Mouse (Mus musculus) natural killer cell, adult 2 months (primary cell): ENCODE measurements around the gene Hipk2.

Source experiments
- DNase-seq, 2 experiments: peaks; one replicate each; pipeline ENCODE4 v3.0.0; 2022; ENCODE audit warnings: low spot score in 2 of 2

The Hipk2 gene

DNA sequence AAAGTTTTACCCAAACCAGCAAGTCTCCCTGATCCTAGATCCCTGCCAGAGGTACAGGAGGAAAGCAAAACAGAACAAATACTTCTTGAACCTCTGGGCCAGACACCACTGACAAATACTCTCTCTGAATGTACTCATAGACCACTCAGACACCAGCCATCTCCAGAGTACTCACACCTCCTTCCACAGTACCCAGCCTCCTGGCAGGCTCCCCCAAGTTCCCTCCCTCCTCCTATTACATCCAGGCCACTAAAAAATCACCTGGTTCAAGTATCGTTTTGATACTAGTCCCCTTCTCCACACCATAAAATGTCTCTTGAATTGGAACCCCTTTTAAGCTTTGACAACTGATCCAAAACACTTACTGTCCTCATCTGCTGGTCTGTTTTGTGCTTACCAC, 8.7 kb downstream of the Hipk2 start:
- no peak for DNase-seq

DNA sequence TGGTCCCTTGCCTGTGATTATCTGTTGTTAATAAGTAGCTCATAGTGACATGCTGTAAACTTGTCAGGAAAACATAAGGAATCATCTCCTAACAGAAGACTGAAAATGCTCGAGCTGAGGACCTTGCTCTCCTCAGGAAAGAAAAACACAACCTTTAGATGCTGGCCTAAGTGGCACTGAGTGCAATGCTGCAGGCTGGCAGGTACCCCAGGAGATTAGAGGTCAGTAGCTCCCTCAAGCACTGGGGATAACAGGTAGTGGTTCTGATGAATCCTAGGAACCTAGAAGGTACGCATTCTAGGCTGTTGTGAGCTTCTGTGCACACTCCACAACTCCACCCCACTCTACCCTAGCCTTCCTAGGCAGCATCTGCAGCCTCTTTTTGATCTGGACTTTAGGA, 9.2 kb downstream of the Hipk2 start:
- DNase-seq = no peak

DNA sequence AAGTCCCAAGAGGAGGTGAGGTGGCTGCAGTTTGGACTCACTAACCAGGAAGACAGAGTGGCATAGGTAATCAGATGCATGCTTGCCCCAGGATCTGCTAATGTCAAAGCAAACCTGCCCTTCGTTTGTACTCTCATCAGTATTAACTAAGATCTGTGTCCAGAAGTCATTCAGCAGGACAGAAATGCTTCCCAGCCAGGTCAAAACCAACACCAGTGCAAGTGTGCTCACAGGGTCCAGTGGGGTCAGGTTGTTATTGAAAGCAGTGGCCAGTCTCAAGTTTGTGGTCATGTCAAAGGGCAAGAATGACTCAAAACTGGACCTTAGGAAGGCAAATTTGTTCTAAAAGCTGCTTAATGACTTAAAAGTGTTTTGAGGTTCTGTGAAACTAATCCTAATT, 9.6 kb downstream of the Hipk2 start:
- DNase-seq = no peak

DNA sequence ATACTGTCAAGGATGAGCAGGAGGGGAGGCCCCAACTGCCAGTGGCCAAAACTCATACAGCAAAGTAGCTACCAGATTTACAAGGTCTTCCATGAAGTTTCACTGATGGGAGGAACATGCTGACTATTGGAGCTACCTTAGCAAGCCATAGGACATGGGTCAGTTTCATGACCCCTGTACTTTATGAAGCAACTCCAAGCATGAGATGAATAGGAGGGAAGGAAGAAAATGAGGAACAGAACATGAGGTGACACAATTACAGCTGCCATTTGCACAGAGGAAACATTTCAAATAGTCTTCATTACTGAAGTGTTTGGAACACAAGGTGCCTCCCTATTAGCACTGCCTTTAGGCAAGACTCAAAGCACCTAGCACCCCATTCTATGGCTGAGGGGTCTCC, 10.2 kb downstream of the Hipk2 start:
- DNase-seq = no peak

DNA sequence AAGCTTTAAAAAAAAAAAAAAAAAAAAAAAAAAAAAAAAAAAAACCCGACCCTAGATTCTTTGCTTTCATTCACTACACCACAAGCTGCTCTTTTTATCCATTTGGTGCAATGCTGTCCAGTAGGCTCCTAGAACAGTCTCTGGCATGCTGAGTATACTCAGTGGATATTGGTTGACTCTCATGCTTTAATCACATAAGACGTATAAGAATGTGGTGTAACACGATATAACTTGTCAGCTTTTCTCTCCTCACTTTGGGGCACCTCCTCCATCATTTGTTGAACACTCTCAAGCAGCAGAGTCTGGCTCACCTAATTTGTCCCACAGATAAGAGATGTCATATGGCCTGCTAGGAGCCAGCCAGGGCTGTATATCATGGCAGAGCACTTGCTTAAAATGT, 12.4 kb downstream of the Hipk2 start:
- DNase-seq = no peak

DNA sequence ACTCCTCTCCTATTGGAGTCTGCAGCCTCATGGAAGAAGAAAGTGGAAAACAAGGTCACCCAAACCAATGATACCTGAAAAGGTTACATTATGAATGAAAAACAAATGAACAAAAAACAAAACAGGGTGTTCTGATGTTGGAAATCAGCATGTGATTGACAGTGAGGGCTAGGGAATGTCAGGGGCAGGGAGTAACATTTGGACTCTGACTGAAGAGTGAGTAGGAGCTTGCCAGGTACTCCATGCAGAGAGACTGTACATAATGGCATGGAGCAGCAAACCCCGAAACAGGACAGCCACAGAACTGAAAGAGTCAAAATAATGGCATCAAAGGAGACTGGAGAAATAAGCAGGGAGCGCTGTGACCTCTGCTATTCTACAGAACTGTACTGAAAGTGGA, 15.7 kb downstream of the Hipk2 start:
- no peak for DNase-seq

DNA sequence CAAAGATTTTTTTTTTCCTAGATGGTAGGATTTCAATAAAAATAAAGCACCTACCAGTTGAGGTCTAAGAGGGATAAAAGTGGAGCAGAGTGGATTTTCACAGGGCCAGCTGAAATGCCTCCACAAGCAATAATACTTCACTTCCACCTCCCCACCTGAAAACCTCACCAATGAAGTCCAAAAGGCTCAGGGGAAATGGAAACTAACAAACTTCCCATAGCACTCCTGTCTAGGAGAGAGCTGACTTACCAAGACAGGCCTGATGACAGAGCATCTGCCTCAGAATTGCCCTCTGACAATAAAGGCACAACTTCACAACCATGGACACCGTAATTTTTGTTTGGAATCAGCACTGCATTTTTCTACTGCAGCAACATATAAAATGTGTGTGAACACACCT, 16.1 kb downstream of the Hipk2 start:
- no peak for DNase-seq

DNA sequence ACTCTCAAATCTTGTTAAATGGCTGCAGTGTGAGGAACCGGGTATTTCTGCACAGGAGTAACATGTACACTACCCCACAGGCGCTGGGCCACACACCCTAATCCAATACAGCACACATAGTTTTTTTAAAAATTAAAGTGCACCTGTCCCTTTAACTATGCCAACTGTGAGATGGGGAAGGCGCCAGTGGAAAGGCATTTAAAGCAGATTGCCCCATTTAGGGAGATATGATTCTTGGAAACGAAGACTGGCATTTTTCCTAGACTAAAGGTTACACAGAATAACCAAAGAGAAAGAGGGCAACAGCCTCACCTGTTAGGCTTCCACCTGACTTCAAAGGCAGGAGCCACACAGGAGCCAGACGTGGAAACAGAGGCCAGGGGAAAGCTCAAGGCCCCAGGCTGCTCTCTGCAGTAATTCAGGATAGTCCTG, 22.4 kb downstream of the Hipk2 start:
- DNase-seq = no peak

DNA sequence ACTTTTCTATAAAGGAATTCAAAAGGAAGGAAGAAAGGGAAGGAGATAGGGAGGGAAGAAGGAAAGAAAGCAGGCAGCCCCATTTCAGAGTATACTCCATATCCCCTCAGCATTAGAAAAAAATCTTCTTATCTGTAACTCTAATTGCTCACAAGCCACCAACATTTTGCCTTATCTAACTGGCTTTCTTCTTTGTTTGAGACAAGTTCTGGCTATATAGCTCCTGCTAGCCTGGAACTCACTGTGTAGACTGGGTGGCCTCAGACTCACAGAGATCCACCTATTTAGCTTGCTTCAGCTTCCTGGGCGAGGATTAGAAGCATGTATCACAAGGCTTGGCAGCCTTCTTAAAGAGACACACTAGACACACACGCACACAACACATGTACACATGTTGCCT, 24.2 kb downstream of the Hipk2 start:
- no peak for DNase-seq

DNA sequence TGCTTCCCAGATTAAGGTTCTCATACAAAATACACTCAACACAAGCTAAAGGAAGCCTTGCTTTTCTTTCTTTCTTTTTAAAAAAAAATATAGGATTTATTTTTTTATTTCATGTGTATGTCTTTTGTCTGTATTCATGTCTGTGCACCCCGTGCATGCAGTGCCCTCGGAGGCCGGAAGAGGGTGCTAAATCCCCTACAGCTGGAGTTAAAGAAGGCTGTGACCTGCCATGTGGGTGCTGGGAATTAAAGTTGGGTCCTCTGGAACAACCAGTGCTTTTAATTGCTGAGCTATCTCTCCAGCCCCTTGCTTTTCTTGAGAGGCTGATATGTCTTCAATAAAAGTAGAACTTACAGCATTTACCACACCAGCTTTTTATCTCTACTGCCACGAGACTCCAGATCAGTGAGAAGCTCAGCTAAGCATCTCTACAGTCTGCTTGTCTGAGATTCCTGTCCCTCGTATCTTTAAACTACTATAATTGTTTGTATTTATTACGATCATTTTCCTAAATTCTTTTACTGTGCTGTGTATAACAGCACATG, 25.2 kb downstream of the Hipk2 start:
- DNase-seq = no peak

DNA sequence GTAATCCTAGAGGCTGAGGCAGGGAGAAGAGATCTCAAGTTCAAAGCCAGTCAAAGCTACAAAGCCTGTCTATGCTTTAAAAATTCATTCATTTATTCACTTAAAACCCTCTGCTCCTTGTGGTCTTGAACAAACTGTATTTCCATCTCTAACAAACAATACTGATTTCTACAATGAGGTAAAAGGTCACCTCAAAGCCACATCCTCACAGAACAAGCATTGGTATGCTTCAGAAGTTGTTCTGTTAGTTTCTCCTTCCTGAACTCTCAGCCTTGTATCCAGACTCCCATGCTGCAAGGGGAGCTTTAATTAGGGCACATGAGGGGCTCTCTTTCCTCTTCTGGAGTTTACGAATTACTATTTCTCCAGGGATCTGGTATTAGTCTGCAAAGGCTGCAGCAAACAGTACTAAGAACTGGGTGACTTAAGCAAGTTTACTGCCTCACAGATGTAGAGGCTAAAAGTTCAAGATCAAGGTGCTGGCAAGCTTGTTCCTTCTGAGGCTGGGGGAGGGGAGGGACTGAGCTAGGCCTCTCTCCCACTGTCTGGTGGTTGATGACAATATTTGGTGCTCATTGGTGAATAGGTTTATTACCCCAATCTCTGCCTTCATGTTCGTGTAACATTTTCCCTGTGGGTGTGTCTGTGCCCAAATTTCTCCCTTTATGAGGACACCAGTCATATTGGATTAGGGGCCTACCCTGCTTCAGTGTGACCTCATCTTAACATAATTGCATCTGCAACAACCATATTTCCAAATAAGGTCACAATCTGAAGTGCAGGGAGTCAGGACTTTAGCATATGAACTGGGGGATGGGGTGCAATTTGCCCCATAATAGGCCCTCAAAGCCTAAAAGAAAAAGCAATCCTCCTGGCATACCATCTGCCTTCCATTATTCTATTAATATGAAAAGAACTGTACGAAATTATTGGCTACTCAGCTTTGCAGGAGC, 27.7 kb downstream of the Hipk2 start:
- no peak for DNase-seq

DNA sequence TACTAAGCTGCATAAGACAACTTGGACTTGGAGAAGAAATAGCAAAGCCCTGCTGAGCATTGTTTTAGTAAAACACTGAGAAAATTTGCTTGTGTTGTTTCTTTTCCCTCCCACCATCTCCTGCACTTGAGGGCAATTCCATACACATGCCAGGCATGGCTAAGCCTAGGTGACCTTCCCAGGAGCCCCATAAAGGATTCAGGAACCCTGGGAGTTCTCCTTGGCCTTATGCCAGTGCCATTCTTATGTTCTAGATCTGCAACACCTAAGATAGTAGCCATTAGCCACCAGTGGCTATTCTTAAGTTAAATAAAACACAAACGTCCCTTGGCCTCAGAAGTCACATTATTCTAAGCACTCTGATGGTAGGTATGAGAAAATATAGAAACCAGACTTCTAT, 28.5 kb downstream of the Hipk2 start:
- no peak for DNase-seq

DNA sequence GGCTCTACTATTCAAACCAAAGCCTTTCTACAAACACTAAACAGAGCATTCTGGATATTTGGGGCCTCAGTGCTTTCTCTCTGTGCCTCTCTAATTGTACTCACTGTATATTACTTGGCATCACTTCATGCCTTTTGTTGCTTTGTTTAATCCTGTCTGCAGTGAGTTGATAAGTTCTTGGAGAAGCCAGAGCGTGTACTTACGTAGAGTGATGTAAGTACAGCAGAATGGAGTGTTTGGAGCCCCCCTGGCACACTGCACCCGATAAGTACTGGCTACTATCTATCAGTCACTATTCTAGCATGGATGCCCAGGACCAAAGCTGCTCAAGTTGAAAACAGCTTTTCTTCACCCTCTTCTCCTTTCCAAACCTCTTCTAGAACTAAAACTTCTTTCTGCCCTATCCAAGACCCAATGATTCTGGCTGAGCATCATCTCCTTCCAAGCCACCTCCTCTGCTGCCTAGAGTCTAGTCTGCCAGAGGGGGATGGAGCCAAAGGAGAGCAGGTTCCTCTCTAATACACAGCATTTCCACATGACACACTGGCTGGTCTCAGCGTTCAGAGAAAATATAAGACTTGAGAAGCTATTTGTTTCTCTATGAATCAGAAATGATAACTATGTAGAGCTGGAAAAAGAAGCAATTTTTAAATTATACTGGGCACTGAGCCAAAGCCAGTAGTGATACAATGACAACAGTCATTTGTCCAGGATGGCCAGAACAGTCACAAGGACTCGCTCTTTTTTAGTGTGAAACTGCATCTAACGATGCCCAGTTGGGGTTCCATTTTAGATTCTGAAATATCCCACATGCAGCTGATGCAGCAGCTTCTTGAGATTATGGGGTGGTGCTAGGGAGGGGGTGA, 29.4 kb downstream of the Hipk2 start:
- DNase-seq = no peak

DNA sequence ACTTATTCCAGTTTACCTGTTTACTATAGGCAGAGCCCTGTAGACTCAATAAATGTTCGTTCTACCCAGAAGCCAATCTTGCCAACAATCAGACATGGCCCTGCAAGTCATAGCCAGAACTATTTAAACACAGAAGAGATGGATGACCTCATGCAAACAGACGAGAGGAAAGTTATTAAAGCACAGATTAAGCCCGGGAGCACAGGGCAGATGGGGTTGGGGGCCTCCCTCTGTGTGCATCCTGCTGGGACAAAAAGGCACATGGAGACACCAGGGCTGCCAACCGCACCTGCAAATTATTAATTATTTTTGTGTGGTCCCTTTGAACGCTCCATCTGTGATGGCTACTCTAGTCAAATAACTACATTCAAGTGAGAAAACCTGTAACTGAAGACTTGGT, 30.1 kb downstream of the Hipk2 start:
- no peak for DNase-seq

DNA sequence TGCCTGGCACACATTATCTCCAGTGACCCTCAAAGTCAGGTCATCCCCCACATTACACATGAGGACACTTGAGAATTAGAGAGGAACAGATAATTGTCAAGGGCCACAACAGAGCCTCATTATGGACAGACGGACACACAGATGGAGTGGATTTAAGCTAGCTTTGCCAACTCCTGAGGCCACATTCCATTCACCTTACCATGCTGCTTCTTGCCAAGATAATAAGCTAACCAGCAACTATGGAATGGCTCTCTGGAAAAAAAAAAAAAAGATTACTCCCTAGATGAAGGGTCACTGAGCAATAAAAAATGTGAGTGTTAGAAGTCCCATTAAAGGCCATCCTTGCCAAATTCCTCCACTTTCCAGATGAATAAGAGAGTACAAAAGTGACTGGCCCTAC, 30.8 kb downstream of the Hipk2 start:
- no peak for DNase-seq

DNA sequence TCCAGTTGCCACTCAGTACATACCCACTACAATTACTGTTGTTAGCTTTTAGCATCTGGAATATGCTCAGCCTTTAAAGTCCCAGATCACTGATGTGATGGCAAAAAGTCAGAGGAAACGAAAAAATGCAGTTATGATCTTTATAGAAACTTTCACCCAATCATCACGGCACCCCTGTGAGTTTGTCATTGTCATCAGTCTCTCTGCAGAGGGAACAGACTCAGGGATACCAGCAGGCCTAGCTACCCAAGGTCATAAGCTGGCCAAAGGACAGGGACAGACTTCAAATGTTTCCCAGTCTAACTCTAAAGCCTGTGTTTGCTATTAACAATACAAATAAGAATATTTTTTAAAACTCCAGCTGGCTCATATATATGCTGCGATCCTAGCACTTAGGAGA, 34.4 kb downstream of the Hipk2 start:
- DNase-seq = no peak

DNA sequence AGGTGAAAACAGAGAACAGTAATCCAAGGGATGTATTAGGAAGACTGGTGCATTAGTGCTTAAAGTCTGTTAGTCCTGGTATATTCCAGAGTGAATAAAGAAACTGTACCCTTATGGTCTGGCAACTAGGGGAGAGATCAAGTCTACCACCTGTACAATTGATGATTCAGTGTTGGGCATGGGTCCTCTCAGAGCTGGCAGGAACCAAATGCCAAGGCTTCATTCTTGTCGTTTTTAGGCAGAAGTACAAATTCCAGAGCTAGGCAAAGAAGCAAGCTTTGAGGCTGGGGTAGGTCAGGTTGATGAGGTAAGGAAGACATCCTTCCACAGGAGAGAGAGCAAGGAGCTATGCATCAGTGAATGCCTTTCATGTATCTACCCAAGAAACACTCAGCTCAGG, 35.2 kb downstream of the Hipk2 start:
- no peak for DNase-seq

DNA sequence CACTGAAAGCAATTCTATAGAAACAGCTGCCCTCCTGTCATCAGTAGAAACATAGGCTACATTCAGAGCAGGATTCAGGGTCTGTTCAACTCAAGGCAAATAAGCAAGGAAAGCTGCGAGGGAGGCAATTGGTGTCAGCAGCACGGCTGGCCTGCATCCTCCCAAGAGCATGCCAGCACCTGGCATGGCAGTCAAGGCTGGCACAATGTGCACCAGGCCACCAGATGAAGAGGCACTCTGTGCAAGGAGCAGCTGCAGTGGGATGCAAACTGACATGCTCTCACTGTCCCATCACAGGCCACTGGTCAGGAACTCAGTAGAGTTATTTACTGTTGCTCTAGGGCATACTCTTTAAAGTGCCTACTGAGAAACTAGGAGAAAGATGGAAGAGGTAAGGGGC, 35.6 kb downstream of the Hipk2 start:
- no peak for DNase-seq

DNA sequence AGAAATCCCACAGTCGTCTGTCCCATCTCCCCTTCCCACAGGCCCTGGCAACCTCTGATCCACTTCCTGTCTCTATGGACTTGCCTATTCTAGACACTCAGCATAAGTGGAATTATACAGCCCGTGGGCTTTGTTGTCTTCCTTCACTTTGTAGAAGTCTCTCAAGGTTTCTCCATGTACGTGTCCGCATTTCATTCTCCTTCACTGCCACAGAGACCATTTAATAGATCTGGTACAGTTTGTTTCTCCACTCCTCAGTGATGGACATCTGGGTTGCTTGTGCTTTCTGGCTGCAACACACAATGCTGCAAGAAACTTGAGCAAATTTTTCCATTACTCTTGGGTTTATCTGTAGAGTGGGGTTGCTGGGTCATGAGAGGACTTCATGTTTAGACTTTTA, 36.1 kb downstream of the Hipk2 start:
- DNase-seq = no peak

DNA sequence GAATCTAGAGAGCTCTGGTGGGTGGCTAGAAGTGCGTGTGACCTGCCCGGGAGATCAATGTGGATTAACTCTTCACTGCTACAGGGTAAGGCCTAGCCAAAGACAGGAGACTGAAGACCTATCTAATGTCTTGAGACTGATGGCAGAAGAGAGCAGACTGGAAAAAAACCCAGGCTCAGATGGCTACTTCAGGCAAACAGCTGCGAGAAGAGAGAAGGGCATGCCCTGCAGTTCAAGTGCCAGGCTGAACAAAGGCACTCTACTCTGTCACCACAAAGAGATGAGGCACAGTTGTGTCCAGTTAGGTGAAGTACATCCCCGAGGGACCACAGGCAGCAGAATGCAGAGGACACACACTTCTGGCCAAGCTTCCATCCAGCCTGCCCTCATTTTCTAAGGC, 37.9 kb downstream of the Hipk2 start:
- DNase-seq = no peak

DNA sequence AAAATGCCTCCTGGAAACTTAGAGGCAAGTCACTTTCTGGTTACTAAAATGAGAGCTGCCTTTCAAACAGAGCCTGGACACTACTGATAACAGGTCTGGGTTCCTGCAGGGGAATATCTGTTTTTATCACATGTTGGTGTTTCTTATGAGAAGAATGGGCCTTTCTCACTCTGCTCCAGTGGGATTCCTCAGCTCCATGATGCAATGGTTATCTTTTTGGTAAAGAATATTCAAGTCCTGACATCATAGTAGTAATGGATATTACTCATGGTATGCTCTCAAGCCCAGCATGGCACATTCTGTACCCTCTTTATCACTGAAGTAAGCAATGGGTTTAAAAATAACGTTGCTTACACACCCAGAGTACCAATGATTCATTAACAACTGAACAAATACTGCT, 40.7 kb downstream of the Hipk2 start:
- no peak for DNase-seq

DNA sequence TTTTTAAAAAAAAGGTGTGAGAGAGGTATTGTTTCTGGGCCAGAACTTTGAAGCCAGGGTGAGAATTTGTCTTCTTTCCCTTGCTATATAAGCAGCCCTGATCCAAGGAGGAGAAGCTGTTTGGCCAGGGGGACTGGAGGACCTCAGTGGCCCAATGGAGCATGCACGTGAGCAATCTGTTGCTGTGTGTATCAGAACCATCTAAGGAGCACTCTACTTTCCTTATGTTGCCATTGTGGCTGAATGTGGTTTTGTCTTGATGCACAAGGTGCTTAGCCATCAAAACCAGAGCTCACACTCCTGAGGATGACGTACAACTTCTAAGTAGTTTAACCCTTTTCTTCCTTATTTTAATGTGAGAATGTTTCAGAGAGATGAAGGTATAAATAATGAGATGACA, 41.2 kb downstream of the Hipk2 start:
- DNase-seq = peak; percentile 6 to 10

DNA sequence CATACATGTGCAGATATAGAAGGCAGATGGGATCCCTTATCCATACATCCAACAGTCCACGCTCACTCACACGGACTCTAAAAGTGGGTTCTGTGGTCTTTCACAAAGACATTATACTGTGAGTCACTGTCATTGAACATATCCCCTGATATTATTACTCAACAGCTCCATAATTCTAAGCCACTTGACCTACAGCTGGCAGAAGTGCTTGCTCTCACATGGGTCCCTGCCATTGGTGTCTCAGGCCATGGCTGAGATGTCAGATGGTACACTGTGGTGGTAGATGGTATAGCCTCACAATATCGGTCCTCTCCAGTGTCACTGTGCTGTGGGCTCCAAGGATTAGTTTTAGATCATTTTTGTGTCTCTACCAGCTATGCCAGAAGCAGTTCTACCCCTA, 42.2 kb downstream of the Hipk2 start:
- DNase-seq = no peak
